Mouse (Mus musculus): Measurements from ENCODE around the gene Blm. TPM values are rescaled to one million over a fixed set of nuclear protein-coding genes. Genes with fewer than 3 reads are reported as not detected.

Gene Blm
- polyA plus RNA-seq, 1 experiment from 2014 or later: 23.3 TPM

DNA sequence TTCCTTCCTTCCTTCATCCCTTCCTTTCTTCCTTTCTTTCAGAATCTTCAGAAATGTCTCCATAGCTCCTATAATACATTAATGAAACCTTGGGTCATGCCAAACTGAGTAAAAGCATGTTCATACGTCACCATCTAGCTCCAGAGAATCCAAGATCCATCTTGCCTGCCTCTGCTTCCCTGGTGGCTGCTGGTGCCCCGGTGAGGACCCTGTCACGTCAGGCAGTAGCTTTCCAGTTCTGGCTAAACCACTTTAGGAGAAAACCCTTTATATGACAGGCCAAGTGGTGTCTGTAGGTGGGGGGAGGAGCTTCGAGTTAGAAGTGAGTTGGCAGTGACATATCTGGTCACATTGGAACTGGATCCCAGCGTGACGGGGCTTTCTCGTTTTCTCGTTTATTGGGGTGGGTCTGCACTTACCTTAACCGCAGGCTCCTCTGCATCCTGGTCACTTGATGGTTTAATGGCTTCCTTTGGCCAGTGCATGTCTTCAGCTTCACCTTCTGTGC, 129.7 kb downstream of the Blm start, which contains the start of gene Furin:
Gene Furin (minus strand): TSS at position 249 of the 508 bp plus-strand sequence.
- ATAC-seq (replicated peaks; ENCODE audit: low FRiP score, low TSS enrichment, low read depth) (no peak), DNase-seq (ENCODE audit: low spot score) (no peak)
- no peaks in the 10 kb centered on the region for H3K27me3 ChIP-seq (replicated peaks; ENCODE audit: control insufficient read depth, insufficient read depth, low read length)
- no peak within 1 kb of the TSS for H3K9ac ChIP-seq (ENCODE audit: low read length)
- H3K27ac ChIP-seq (ENCODE audit: low read depth): no peak within 1 kb of the TSS
- no peaks in the 10 kb centered on the region for H3K9me3 ChIP-seq (ENCODE audit: control insufficient read depth, low read length)
- H3K4me3 ChIP-seq (ENCODE audit: low read depth, low read length): no peak within 1 kb of the TSS
- WGBS: 74% methylated on average over 9 of the region's 9 CpGs
- H3K4me1 ChIP-seq (replicated peaks; ENCODE audit: control insufficient read depth, insufficient read depth, low read length): peaks cover 19% of the 10 kb centered on the region
- no peak within 1 kb of the TSS for H3K4me2 ChIP-seq (ENCODE audit: low read length)
- H3K36me3 ChIP-seq (ENCODE audit: control insufficient read depth, insufficient read depth, low read length): no peaks in the 10 kb centered on the region

Other genes starting within 250 kb of the Blm start
- 149 and 157 TPM in 2 replicates for gene Prc1, start 240.7 kb downstream of the Blm start, polyA plus RNA-seq (2014; fragmentation: Nextera tagmentation; extraction: Ambion mirVana)
- gene Rccd1, start 210.7 kb downstream of the Blm start, polyA plus RNA-seq (2014; fragmentation: Nextera tagmentation; extraction: Ambion mirVana): 13.5 and 14.4 TPM in 2 replicates
- gene Unc45a, start 194.1 kb downstream of the Blm start, polyA plus RNA-seq (2014; fragmentation: Nextera tagmentation; extraction: Ambion mirVana): 29.9 and 34.2 TPM in 2 replicates
- gene Hddc3, start 192.0 kb downstream of the Blm start, polyA plus RNA-seq (2014; fragmentation: Nextera tagmentation; extraction: Ambion mirVana): 19.8 and 19.9 TPM in 2 replicates
- gene Man2a2, start 163.7 kb downstream of the Blm start, polyA plus RNA-seq (2014; fragmentation: Nextera tagmentation; extraction: Ambion mirVana): 17.4 and 18.8 TPM in 2 replicates
- gene Fes, start 147.2 kb downstream of the Blm start, polyA plus RNA-seq (2014; fragmentation: Nextera tagmentation; extraction: Ambion mirVana): 8.0 and 10.1 TPM in 2 replicates
- gene Furin, start 129.7 kb downstream of the Blm start, polyA plus RNA-seq (2014; fragmentation: Nextera tagmentation; extraction: Ambion mirVana): 10.3 and 10.6 TPM in 2 replicates
- gene Crtc3, start 153.8 kb upstream of the Blm start, polyA plus RNA-seq (2014; fragmentation: Nextera tagmentation; extraction: Ambion mirVana): 19.6 and 19.8 TPM in 2 replicates